Mouse (Mus musculus) kidney, embryonic 15.5 days (tissue): ENCODE data around the gene Olfr1513. TPM values are rescaled to one million over a fixed set of nuclear protein-coding genes. Genes with fewer than 3 reads are reported as not detected.
"Not testable (repeated sequence)": the region's sequence is repeated elsewhere in the genome, so short reads cannot be mapped to it uniquely, and the experiment has no call there.

ENCODE experiments used
- ATAC-seq: fragments of 200-750 bp; cut with Nextera tagmentation; replicated peaks from 2 replicates; pipeline ENCODE4 v1.8.0; 2017; ENCODE audit warnings: moderate TSS enrichment; ENCODE audit not compliant: low FRiP score
- H3K27ac ChIP-seq: fragments of 300-500 bp; sonication (generic); 2 replicates; pipeline ENCODE4 v1.5.1; 2015; ENCODE audit warnings: mild to moderate bottlenecking, inconsistent platforms
- H3K27me3 ChIP-seq: fragments of 300-500 bp; sonication (generic); 2 replicates; pipeline ENCODE4 v1.6.1; 2015; ENCODE audit warnings: inconsistent platforms
- H3K36me3 ChIP-seq: fragments of 300-500 bp; sonication (generic); 2 replicates; pipeline ENCODE4 v1.6.1; 2015; ENCODE audit warnings: inconsistent platforms
- H3K4me1 ChIP-seq: fragments of 300-500 bp; sonication (generic); 2 replicates; pipeline ENCODE4 v1.6.1; 2015; ENCODE audit warnings: inconsistent platforms
- H3K4me2 ChIP-seq: fragments of 300-500 bp; sonication (generic); 2 replicates; pipeline ENCODE4 v1.6.1; 2015; ENCODE audit warnings: moderate library complexity, mild to moderate bottlenecking, inconsistent platforms
- H3K4me3 ChIP-seq: fragments of 300-500 bp; sonication (generic); replicated peaks from 2 replicates; pipeline ENCODE4 v1.5.1; 2015; ENCODE audit warnings: mild to moderate bottlenecking, inconsistent platforms
- H3K9ac ChIP-seq: fragments of 300-500 bp; sonication (generic); 2 replicates; pipeline ENCODE4 v1.6.1; 2015; ENCODE audit warnings: mild to moderate bottlenecking, inconsistent platforms
- H3K9me3 ChIP-seq: fragments of 300-500 bp; sonication (generic); replicated peaks from 2 replicates; pipeline ENCODE4 v1.6.1; 2016; ENCODE audit warnings: inconsistent platforms
- WGBS: fragments of 180-500 bp; shearing (Covaris S2); methylation state at CpG from one replicate; pipeline ENCODE4 v1.1.7; 2015; ENCODE audit warnings: mixed read lengths; 5-methylcytosine and 5-hydroxymethylcytosine counted together
- polyA plus RNA-seq: library from polyadenylated mRNA; unstranded; fragments of >200 nt; fragmentation: Nextera tagmentation; extraction: Ambion mirVana; gene quantifications from 2 replicates; pipeline ENCODE4 v1.2.1, GENCODE M21; 2015

Olfr1513 gene
- polyA plus RNA-seq = not detected in 2 replicates

DNA sequence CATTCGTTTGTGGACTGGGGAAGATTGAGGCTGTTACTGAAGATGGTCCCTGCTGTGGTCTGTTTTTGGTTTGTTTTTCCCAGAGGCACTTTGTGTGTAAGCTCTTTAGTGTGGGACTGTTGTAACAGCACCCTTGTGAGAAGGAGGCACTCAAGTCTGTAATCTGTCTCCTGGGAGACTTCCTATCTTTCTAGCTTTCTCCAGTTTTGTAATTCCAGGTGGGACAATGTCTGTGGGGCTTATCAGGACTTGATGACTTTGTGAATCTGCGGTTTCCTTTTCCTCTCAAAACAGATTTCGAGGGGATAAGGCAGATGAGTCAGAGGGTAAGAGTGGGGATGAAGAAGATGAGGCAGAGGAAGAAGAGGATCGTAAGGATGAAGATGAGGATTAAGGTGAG is at the start of gene Olfr1513:
TSS of gene Olfr1513 (minus strand) at position 101 of the 400 bp plus-strand sequence.
- no peak for ATAC-seq
- Histone ChIP-seq H3K4me1 (no peaks in the 10 kb centered on the region), H3K36me3 (no peaks in the 10 kb centered on the region), H3K4me3 (no peak within 1 kb of the TSS), H3K9me3 (no peaks in the 10 kb centered on the region), H3K27me3 (no peaks in the 10 kb centered on the region), H3K27ac (no peak within 1 kb of the TSS), H3K9ac (no peak within 1 kb of the TSS), H3K4me2 (no peak within 1 kb of the TSS)
- 66% methylated on average over 4 of the region's 4 CpGs for WGBS

DNA sequence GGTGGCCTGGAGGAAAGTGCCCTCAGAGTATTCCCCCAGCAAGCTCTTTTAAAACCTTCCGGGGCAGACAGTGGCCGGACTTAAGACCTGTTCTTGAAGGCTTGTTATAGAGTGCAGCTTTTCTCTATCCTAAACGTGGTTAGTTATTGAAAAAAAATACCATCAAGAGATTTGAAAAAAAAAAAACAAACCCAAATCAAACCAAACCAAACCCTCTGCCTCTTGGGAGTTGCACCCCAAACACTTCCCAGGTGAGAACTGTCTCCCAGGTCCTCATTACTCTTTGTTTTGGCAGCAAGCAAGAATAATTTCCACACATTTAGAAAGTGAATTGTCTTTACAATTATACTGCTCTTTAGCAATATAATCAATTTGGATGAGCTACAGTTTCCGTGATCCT is 41.1 kb upstream of the Olfr1513 start, which contains the start of gene Olfr1511:
TSS of gene Olfr1511 (minus strand) at position 101 of the 400 bp plus-strand sequence.
- no peaks in the 10 kb centered on the region for H3K36me3 ChIP-seq
- no peak within 1 kb of the TSS for H3K27ac ChIP-seq
- H3K4me1 ChIP-seq = no peaks in the 10 kb centered on the region
- 0 out of 2 replicates have a peak, but pooled peaks cover 4% of the 10 kb centered on the region for H3K9me3 ChIP-seq
- H3K4me3 ChIP-seq = no peak within 1 kb of the TSS
- ATAC-seq = no peak
- H3K9ac ChIP-seq = no peak within 1 kb of the TSS
- no peak within 1 kb of the TSS for H3K4me2 ChIP-seq
- no peaks in the 10 kb centered on the region for H3K27me3 ChIP-seq
- whole genome bisulfite sequencing = 79% methylated on average over 4 of the region's 4 CpGs

DNA sequence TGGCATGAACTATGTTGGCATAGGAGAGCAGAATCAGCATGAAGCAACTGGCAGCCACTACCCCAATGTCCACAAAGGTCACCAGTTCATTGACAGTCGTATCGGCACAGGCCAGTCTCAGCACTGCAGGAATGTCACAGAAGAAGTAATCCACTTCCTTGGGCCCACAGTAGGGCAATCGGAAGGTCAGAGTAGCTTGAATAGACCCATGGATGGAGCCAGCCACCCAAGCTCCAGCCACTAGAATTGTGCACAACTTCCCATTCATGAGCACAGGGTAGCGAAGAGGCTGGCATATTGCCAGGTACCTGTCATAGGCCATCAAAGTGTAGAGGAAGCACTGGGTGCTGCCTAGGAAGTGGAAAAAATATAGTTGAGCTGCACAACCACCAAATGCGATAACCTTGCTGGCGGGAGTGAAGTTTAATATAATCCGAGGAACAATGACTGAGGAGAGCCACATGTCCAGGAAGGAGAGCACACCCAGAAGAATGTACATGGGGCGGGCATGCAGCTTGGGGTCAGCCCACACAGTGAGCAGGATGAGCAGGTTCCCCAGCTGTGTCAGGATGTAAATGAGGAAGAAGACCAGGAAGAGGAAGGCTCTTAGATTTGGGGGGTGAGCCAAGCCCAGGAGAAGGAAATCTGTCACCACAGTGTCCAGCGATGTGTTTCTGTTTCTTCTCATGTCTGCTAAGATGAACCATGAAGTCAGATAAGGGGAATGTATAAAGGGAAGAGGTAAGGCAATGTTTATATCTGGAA is 34.1 kb upstream of the Olfr1513 start:
- H3K9ac ChIP-seq, H3K4me1 ChIP-seq, H3K9me3 ChIP-seq, H3K4me2 ChIP-seq, H3K27ac ChIP-seq, H3K4me3 ChIP-seq, H3K36me3 ChIP-seq, H3K27me3 ChIP-seq: not testable (repeated sequence)
- ATAC-seq = peak; percentile 49
- WGBS = 74% methylated on average over 9 of the region's 9 CpGs

DNA sequence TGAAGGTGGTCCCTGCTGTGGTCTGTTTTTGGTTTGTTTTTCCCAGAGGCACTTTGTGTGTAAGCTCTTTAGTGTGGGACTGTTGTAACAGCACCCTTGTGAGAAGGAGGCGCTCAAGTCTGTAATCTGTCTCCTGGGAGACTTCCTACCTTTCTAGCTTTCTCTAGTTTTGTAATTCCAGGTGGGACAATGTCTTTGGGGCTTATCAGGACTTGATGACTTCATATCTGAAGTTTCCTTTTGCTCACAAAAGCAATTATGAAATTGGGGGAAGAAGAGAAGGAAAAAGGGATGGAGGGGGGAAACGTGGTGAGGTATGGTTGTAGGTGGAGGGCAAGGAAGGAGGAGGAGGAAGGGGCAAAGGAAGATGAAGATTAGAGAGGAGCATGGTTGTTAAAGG is 22.9 kb upstream of the Olfr1513 start, which contains the start of gene Olfr1512:
TSS of gene Olfr1512 (minus strand) at position 101 of the 400 bp plus-strand sequence.
- 84% methylated on average over 2 of the region's 2 CpGs for WGBS
- Histone ChIP-seq H3K27me3 (no peaks in the 10 kb centered on the region), H3K4me3 (no peak within 1 kb of the TSS), H3K36me3 (no peaks in the 10 kb centered on the region), H3K4me2 (no peak within 1 kb of the TSS), H3K9ac (no peak within 1 kb of the TSS), H3K4me1 (no peaks in the 10 kb centered on the region), H3K9me3 (no peaks in the 10 kb centered on the region), H3K27ac (no peak within 1 kb of the TSS)
- ATAC-seq = no peak

DNA sequence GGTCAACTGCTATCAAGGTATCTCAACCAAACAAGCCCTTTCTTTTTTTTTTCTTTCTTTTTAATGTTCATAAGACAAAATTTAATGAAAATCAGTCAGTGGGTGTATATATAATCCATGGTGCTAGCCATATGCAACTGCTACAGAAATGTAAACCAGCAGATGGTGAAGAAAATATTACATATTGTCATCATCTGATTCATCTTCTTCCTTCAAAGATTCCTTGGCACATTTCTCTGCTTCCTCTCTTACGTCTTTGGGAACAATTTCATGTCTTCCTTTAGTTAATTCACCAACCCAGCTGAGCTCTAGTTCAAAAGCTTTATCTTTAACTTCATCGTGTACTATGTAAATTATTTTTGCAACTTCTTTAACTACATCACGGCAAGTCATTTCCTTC is 12.5 kb upstream of the Olfr1513 start:
- H3K9me3 ChIP-seq = no peaks in the 10 kb centered on the region
- H3K9ac ChIP-seq = no peak overlapping the region
- no peaks in the 10 kb centered on the region for H3K36me3 ChIP-seq
- ATAC-seq = no peak
- H3K4me3 ChIP-seq = no peak overlapping the region
- H3K27ac ChIP-seq = no peak overlapping the region
- H3K27me3 ChIP-seq = no peaks in the 10 kb centered on the region
- H3K4me1 ChIP-seq = no peaks in the 10 kb centered on the region
- WGBS = 90% methylated on average over 3 of the region's 3 CpGs
- no peak overlapping the region for H3K4me2 ChIP-seq

DNA sequence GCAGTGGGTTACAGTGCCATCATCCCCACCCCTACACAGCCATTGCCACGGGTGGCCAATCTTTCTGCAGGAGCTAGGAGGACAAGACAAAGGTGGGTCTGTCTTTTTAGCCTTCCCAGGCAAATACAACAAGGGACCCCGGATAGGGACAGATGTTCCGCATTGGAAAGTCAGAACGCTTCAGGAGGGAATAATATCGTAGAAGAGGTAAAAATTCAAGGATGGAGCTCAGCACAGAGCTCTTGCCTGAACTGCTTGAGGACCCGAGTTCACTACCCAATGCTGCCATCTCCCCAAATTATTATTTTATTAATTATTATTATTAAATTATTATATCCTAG is 16.7 kb downstream of the Olfr1513 start:
- WGBS = 80% methylated on average over 6 of the region's 6 CpGs
- H3K9me3 ChIP-seq = no peaks in the 10 kb centered on the region
- 0 out of 2 replicates have a peak, but pooled peaks cover 5% of the 10 kb centered on the region for H3K4me1 ChIP-seq
- no peak overlapping the region for H3K4me3 ChIP-seq
- no peaks in the 10 kb centered on the region for H3K36me3 ChIP-seq
- ATAC-seq = no peak
- H3K4me2 ChIP-seq = peak overlapping the region; percentile 56; the same call in 1 of the 2 replicates
- no peak overlapping the region for H3K9ac ChIP-seq
- peaks cover 6% of the 10 kb centered on the region; the same call in 1 of the 2 replicates for H3K27me3 ChIP-seq
- H3K27ac ChIP-seq = no peak overlapping the region

DNA sequence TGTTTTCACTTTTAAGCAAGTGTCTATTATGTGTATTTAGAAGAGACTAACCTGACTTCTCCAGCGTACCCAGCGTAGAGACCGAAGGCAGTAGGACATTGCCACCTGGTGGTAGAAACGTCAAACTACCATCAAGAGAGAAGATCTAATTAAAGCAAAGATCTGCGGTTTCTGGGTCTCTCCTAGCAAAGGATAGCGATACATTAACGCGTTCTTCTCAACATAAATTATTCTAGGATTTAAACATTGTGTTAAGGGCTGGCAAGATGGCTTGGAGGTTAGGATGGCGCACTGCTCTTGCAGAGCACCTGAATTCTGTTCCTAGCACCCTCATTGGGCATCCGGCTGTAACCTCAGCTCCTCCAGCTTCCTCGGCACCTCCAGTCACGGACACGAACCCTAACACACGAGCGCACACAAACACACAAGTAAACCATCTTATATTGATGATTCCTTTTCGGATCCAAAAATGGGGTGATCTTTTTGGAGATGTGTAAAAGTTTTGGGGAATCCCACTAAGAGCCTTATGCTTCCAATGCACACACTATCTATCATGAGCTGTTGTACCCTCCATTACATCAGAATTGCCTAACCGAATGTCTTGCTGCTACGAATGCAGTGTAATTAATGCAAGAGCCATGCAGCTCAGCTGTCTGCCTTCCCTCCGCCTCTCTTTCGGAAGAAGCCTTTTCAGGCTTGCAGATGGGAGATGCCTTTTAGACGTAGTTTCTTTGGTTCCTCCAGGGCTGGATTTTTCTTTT is 17.3 kb downstream of the Olfr1513 start:
- Histone ChIP-seq H3K27ac (no peak overlapping the region), H3K36me3 (no peaks in the 10 kb centered on the region), H3K9ac (no peak overlapping the region; the same call in 1 of the 2 replicates), H3K4me2 (peak overlapping the region; percentile 56), H3K4me1 (0 out of 2 replicates have a peak, but pooled peaks cover 5% of the 10 kb centered on the region), H3K9me3 (no peaks in the 10 kb centered on the region), H3K27me3 (peaks cover 6% of the 10 kb centered on the region; the same call in 1 of the 2 replicates), H3K4me3 (peak overlapping the region; percentile 25)
- WGBS = 32% methylated on average over 21 of the region's 21 CpGs
- ATAC-seq = 0 out of 2 replicates have a peak, but pooled peaks have one; percentile 57

DNA sequence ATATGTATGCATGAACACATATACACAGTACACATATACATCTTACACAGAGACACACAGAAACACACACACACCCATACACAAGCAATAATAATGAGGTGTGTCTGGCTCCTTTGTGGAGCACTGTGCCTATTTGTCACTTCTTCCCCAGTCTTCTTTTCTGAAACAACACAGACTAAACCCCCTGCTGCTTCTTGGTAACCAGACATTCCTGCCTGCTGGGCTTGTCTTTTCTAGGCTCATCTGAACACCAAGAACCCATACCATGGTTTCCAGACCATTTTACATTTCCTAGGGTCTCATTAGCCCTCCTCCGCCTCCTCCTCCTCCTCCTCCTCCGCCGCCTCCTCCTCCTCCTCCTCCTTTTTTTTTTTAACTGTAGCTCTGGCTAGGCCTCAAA is 24.0 kb downstream of the Olfr1513 start:
- peaks cover 12% of the 10 kb centered on the region; the same call in 1 of the 2 replicates for H3K4me1 ChIP-seq
- no peaks in the 10 kb centered on the region for H3K36me3 ChIP-seq
- WGBS = 69% methylated on average over 1 of the region's 3 CpGs
- peaks cover 44% of the 10 kb centered on the region for H3K27me3 ChIP-seq
- H3K4me3 ChIP-seq = no peak overlapping the region
- no peak overlapping the region for H3K27ac ChIP-seq
- no peak overlapping the region for H3K9ac ChIP-seq
- no peak overlapping the region for H3K4me2 ChIP-seq
- no peaks in the 10 kb centered on the region for H3K9me3 ChIP-seq
- no peak for ATAC-seq

DNA sequence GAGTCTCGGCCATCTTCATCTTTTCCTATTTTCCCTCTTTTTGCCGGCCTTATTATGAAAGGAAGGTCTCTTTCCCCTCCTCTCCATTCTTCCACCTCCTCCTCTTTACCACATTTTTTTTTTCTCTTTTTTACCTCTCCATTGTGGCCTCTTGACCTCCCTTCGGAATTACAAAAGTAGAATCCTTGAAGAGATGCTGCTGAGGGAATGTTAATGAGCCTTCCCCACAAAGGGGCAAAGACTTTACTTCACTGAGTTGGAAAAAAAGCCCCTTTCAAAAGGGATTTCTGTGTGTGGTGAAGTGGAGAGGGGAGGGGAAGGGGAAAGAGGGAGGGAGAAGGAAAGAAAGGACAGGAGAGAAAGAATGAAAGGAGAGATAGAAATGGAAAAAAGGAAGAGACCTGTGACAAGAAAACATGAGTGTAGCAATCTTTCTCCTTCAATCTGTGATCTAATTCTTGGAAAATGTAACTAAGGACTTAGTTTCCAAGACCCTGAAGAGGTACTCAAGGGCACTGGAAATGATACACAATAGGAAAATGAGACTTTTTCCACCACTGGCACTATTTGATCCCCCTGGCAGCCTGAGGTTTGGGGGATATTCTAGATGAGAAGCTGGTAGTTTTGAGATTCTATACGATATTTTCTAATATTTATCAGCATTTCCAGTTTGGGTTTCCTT is 25.0 kb downstream of the Olfr1513 start:
- Histone ChIP-seq H3K4me1 (peaks cover 12% of the 10 kb centered on the region; the same call in 1 of the 2 replicates), H3K27ac (no peak overlapping the region), H3K4me2 (no peak overlapping the region), H3K4me3 (no peak overlapping the region), H3K27me3 (peaks cover 53% of the 10 kb centered on the region), H3K9ac (no peak overlapping the region), H3K36me3 (no peaks in the 10 kb centered on the region), H3K9me3 (no peaks in the 10 kb centered on the region)
- 26% methylated on average over 4 of the region's 4 CpGs for WGBS
- no peak for ATAC-seq

DNA sequence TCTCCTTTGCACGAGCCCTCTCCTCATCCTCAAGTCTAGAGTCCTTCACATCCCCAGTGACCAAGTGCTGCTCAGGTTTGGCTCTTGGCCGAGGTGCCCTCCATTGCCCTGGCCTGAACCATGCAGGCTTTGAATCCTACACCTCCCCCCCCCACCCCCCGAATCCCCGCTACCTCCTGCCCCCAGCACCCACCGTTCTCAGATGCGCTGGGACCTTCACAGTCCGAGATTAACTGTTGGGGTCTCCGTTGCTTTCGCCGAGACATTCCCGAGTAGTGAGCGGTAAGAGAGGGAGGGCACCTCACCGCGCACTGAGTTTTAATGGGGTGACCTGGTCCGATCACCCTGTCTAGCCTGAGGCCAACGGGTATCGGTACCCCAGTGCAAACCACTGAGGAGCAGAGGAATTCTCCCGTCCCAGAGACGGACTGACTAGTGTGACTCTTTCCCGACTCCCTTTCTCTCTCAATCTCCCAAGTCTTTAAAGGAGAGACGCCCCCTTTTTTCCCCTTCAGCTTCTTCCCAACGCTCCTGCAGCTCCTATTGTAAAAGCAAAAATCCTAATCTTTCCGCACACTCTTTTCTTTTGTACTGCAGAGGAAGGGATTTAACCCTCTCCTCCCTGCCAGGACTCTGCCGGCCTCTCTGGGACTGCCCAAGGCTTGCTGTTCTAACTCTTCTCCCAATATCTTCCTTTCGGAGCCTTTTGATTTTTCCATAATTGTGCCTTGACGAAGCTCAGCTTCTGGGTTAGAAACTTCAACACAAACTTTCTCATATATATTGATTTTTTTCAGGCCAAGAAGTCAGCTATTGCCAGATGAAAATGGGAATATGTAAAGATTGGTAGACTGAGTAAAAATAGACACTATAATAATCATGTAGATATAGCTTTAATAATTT is 28.0 kb downstream of the Olfr1513 start, which contains the start of gene Sall2:
TSS of gene Sall2 (minus strand) at position 853 of the 903 bp plus-strand sequence.
- Histone ChIP-seq H3K4me3 (peak within 1 kb of the TSS; percentile 45), H3K36me3 (no peaks in the 10 kb centered on the region), H3K27me3 (peaks cover 58% of the 10 kb centered on the region), H3K4me1 (peaks cover 12% of the 10 kb centered on the region; the same call in 1 of the 2 replicates), H3K4me2 (peak within 1 kb of the TSS; percentile 79), H3K9me3 (no peaks in the 10 kb centered on the region), H3K9ac (peak within 1 kb of the TSS; percentile 16; the same call in 1 of the 2 replicates), H3K27ac (no peak within 1 kb of the TSS)
- peak; percentile 70; the same call in 1 of the 2 replicates for ATAC-seq
- WGBS = 1% methylated on average over 26 of the region's 26 CpGs
